Mouse (Mus musculus) kidney, postnatal 0 days (tissue): ENCODE results near the gene Olfr352. TPM values are rescaled to one million over a fixed set of nuclear protein-coding genes. Genes with fewer than 3 reads are reported as not detected.

Experiments used
- ATAC-seq: fragments of 200-750 bp; cut with Nextera tagmentation; replicated peaks from 2 replicates; pipeline ENCODE4 v1.8.0; 2017; ENCODE audit warnings: low read depth, moderate number of reproducible peaks, moderate TSS enrichment, moderate library complexity; ENCODE audit not compliant: low FRiP score
- DNase-seq: peaks from one replicate; pipeline ENCODE4 v3.0.0-alpha.2; 2016; ENCODE audit warnings: low spot score
- H3K27ac ChIP-seq: fragments of 300-500 bp; sonication (generic); 2 replicates; pipeline ENCODE4 v1.5.1; 2014; ENCODE audit warnings: mild to moderate bottlenecking
- H3K27me3 ChIP-seq: fragments of 300-500 bp; sonication (generic); 2 replicates; pipeline ENCODE4 v1.6.1; 2014; ENCODE audit warnings: low read length, mixed read lengths; ENCODE audit not compliant: insufficient read depth
- H3K36me3 ChIP-seq: fragments of 300-500 bp; sonication (generic); 2 replicates; pipeline ENCODE4 v1.6.1; 2014; ENCODE audit warnings: low read length, mixed read lengths; ENCODE audit not compliant: insufficient read depth
- H3K4me1 ChIP-seq: fragments of 300-500 bp; sonication (generic); replicated peaks from 2 replicates; pipeline ENCODE4 v1.6.1; 2014; ENCODE audit warnings: antibody characterized with exemption, low read length, mixed read lengths; ENCODE audit not compliant: insufficient read depth
- H3K4me2 ChIP-seq: fragments of 300-500 bp; sonication (generic); 2 replicates; pipeline ENCODE4 v1.6.1; 2014; ENCODE audit warnings: mild to moderate bottlenecking, low read length, moderate library complexity, mixed read lengths
- H3K4me3 ChIP-seq: fragments of 300-500 bp; sonication (generic); replicated peaks from 2 replicates; pipeline ENCODE4 v1.5.1; 2014; ENCODE audit warnings: low read depth, low read length
- H3K9ac ChIP-seq: fragments of 300-500 bp; sonication (generic); 2 replicates; pipeline ENCODE4 v1.6.1; 2014; ENCODE audit warnings: low read depth, low read length
- H3K9me3 ChIP-seq: fragments of 300-500 bp; sonication (generic); replicated peaks from 2 replicates; pipeline ENCODE4 v1.6.1; 2016; ENCODE audit warnings: low read length, inconsistent platforms, mixed read lengths
- CTCF ChIP-seq: IDR thresholded peaks from 2 replicates; pipeline ENCODE4 v1.5.1; 2016; ENCODE audit warnings: antibody characterized with exemption, low read depth, mild to moderate bottlenecking, moderate library complexity
- WGBS: fragments of 180-500 bp; shearing (Covaris S2); extraction: QIAGEN DNeasy Blood & Tissue Kit; methylation state at CpG from one replicate; pipeline ENCODE4 v1.1.7; 2014; 5-methylcytosine and 5-hydroxymethylcytosine counted together
- polyA plus RNA-seq: library from polyadenylated mRNA; unstranded; fragments of >200 nt; fragmentation: Nextera tagmentation; extraction: Ambion mirVana; gene quantifications from 2 replicates; pipeline ENCODE4 v1.2.1, GENCODE M21; 2015

The Olfr352 gene
- polyA plus RNA-seq = not detected in 2 replicates

DNA sequence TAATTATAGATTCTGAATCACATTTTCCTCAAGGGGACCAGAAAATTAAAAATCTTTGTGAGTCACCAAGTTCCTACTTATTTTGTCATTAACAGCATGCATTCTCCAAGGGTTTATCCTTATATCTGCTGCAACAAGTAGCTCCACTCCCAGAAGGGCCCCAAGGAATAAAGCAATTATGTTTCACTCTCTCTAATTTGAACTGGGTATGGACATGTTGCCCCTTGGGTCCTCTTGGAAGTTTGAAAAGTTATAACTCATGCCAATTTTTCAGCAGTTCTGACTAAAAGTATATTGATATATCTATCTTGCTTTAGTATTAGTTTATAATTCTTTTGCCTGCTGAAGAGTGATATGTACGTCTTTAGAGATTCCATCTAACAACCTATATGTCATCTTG is at the start of gene Olfr352:
Gene Olfr352 (plus strand): TSS at position 301 of the 400 bp plus-strand sequence.
- Histone ChIP-seq H3K4me3 (no peak within 1 kb of the TSS), H3K27ac (no peak within 1 kb of the TSS), H3K36me3 (no peaks in the 10 kb centered on the region), H3K4me2 (no peak within 1 kb of the TSS), H3K27me3 (no peaks in the 10 kb centered on the region), H3K9me3 (no peaks in the 10 kb centered on the region), H3K4me1 (no peaks in the 10 kb centered on the region), H3K9ac (no peak within 1 kb of the TSS)
- TF ChIP-seq CTCF = no peak
- ATAC-seq (no peak), DNase-seq (no peak)
- 90% methylated on average over 1 of the region's 1 CpGs for WGBS

DNA sequence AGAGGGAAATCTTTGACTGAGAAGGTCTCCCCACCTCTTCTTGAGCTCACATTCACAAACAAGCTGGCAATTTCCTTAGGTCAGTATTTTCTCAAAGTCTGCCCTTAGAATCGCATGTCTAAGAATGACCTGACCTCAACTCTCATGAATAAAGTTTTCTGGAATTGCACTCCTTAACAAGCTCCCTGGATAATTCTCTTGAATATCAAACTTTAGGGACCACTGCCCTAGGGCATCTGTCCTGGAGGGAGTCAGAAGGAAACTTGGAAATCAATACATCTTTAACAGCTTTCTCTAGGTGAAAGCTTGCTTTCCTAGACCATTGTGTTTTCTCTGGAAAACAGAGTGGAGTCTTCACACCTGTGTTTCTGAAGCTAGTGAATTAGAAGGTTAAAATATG is 22.2 kb upstream of the Olfr352 start, which contains the start of gene Olfr350:
Gene Olfr350 (plus strand): TSS at position 301 of the 400 bp plus-strand sequence.
- DNase-seq = no peak
- no peak for ATAC-seq

DNA sequence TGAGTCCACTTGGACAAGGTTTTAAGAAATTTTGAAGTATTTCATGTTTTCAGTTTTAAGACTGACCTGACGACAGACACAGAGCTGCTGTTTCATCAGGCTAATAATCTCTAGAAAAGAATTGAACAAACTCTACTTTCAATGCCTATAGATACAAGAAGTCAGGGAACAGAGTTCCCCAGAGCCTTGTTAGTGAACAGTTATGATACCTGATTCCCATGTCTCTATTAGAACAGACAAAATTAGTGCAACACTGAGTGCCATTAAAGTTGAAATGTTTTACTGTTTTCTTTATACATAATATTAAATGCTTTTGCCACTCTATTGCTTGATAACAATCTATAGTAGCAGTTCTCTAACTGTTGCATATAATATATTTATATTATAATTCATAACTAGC is 5.7 kb upstream of the Olfr352 start, which contains the start of gene Olfr351:
Gene Olfr351 (minus strand): TSS at position 101 of the 400 bp plus-strand sequence.
- DNase-seq (no peak), ATAC-seq (no peak)
- TF ChIP-seq CTCF = no peak
- H3K27me3 ChIP-seq = no peaks in the 10 kb centered on the region
- H3K4me2 ChIP-seq = no peak within 1 kb of the TSS
- H3K9me3 ChIP-seq = no peaks in the 10 kb centered on the region
- H3K36me3 ChIP-seq = no peaks in the 10 kb centered on the region
- 85% methylated on average over 1 of the region's 1 CpGs for WGBS
- no peak within 1 kb of the TSS for H3K9ac ChIP-seq
- no peak within 1 kb of the TSS for H3K27ac ChIP-seq
- no peaks in the 10 kb centered on the region for H3K4me1 ChIP-seq
- H3K4me3 ChIP-seq = no peak within 1 kb of the TSS

More for the DNA sequence above, 22.2 kb upstream of the Olfr352 start, which contains the start of gene Olfr350:
- WGBS = 79% methylated on average over 1 of the region's 1 CpGs
- Histone ChIP-seq H3K4me1 (no peaks in the 10 kb centered on the region), H3K4me2 (no peak within 1 kb of the TSS), H3K27me3 (no peaks in the 10 kb centered on the region), H3K27ac (no peak within 1 kb of the TSS), H3K36me3 (no peaks in the 10 kb centered on the region), H3K9ac (no peak within 1 kb of the TSS), H3K9me3 (no peaks in the 10 kb centered on the region), H3K4me3 (no peak within 1 kb of the TSS)
- no peak for TF ChIP-seq CTCF

DNA sequence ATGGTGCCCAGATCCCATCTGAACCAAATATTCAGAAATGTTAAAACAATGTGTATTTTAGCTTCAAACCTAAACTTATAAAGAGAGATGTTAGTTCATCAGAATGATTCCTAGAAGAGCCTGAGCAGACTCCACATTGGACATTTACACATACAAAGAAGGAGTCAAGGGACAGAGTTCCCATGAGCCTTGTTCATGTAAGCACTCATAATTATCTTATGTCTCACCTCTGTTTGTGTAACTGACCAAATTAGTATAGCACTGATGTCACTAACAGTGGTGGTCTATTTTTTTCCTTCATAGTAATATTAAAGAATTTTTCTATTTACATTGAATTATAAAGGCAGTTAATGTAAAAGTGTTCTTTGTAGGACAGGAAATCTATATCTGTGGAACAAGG is 24.6 kb downstream of the Olfr352 start, which contains the start of gene Olfr353:
Gene Olfr353 (minus strand): TSS at position 101 of the 400 bp plus-strand sequence.
- Histone ChIP-seq H3K4me2 (no peak within 1 kb of the TSS), H3K27ac (no peak within 1 kb of the TSS), H3K4me3 (no peak within 1 kb of the TSS), H3K9ac (no peak within 1 kb of the TSS), H3K4me1 (no peaks in the 10 kb centered on the region), H3K9me3 (no peaks in the 10 kb centered on the region), H3K27me3 (no peaks in the 10 kb centered on the region), H3K36me3 (no peaks in the 10 kb centered on the region)
- no peak for TF ChIP-seq CTCF
- DNase-seq = no peak
- no peak for ATAC-seq

DNA sequence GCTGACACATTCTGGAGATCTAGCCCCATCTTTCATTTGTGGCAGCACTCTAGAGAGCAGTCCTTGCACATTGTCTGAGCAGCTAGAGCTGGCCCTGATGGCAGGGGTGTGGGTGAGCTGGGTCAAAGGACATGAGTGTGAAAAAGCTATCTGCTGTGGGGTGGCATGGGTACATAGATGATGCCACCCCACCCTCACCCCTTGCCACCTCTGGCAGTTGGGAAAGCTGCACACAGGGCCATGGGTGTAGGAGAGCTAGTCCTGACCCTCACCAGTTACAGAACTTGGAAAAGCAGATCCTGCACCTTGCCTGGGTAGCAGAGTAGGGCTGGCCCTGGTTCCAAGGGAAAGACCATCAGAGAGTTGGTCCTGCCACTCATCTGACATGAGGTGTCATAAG is 28.9 kb downstream of the Olfr352 start:
- H3K4me3 ChIP-seq = no peak overlapping the region
- no peak overlapping the region for H3K4me2 ChIP-seq
- no peaks in the 10 kb centered on the region for H3K9me3 ChIP-seq
- DNase-seq = no peak
- H3K4me1 ChIP-seq = no peaks in the 10 kb centered on the region
- no peak overlapping the region for H3K27ac ChIP-seq
- no peaks in the 10 kb centered on the region for H3K36me3 ChIP-seq
- no peak for TF ChIP-seq CTCF
- no peak for ATAC-seq
- no peak overlapping the region for H3K9ac ChIP-seq
- no peaks in the 10 kb centered on the region for H3K27me3 ChIP-seq

DNA sequence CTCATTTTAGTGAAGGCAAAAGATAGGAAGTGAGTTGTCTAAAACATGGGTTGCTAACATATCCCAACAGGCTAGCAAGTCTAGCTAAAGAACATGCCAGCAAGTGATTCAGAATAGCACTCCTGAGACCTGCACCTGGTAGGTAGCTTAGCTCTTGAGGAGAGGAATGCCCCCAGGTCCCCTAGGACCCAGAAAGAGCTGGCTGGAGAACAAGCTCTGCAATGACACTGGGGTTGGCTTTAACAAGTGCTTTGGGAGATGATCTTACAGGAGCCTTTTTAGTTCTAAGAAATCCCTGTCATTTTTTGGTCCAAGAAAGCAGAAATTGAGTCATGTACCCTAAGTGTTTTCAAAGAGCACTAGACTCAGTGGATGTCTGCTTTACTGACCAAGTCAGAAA is 37.1 kb downstream of the Olfr352 start, which contains the start of gene Olfr354:
Gene Olfr354 (plus strand): TSS at position 301 of the 400 bp plus-strand sequence.
- Histone ChIP-seq H3K27me3 (no peaks in the 10 kb centered on the region), H3K4me3 (no peak within 1 kb of the TSS), H3K9me3 (no peaks in the 10 kb centered on the region), H3K36me3 (no peaks in the 10 kb centered on the region), H3K27ac (no peak within 1 kb of the TSS), H3K9ac (no peak within 1 kb of the TSS), H3K4me2 (no peak within 1 kb of the TSS), H3K4me1 (no peaks in the 10 kb centered on the region)
- ATAC-seq = no peak
- DNase-seq = no peak
- no peak for TF ChIP-seq CTCF

Other genes with a start within 250 kb of the Olfr352 start
- gene Olfr345, start 228.4 kb upstream of the Olfr352 start, polyA plus RNA-seq = not detected in 2 replicates
- not detected in 2 replicates for gene Olfr346, start 182.7 kb upstream of the Olfr352 start, polyA plus RNA-seq
- not detected in 2 replicates for gene Olfr347, start 136.6 kb upstream of the Olfr352 start, polyA plus RNA-seq
- not detected in 2 replicates for gene Olfr348, start 84.2 kb upstream of the Olfr352 start, polyA plus RNA-seq
- gene Olfr50, start 77.9 kb upstream of the Olfr352 start, polyA plus RNA-seq = not detected in 2 replicates
- not detected in 2 replicates for gene Olfr3, start 51.4 kb upstream of the Olfr352 start, polyA plus RNA-seq
- not detected in 2 replicates for gene Olfr350, start 22.1 kb upstream of the Olfr352 start, polyA plus RNA-seq
- gene Olfr351, start 5.8 kb upstream of the Olfr352 start, polyA plus RNA-seq = not detected in 2 replicates
- gene Olfr353, start 24.5 kb downstream of the Olfr352 start, polyA plus RNA-seq = not detected in 2 replicates
- not detected in 2 replicates for gene Olfr354, start 37.2 kb downstream of the Olfr352 start, polyA plus RNA-seq
- gene Olfr355, start 60.4 kb downstream of the Olfr352 start, polyA plus RNA-seq = not detected in 2 replicates
- not detected in 2 replicates for gene Olfr356, start 68.7 kb downstream of the Olfr352 start, polyA plus RNA-seq
- not detected in 2 replicates for gene Olfr357, start 125.4 kb downstream of the Olfr352 start, polyA plus RNA-seq
- gene Olfr358, start 140.9 kb downstream of the Olfr352 start, polyA plus RNA-seq = not detected in 2 replicates
- not detected in 2 replicates for gene Olfr360, start 197.3 kb downstream of the Olfr352 start, polyA plus RNA-seq
- not detected in 2 replicates for gene Olfr361, start 220.8 kb downstream of the Olfr352 start, polyA plus RNA-seq
- not detected in 2 replicates for gene Olfr362, start 249.4 kb downstream of the Olfr352 start, polyA plus RNA-seq